Mouse (Mus musculus): ENCODE results near the gene Metap1d. TPM values are rescaled to one million over a fixed set of nuclear protein-coding genes. Genes with fewer than 3 reads are reported as not detected.

Gene Metap1d
- polyA plus RNA-seq, 1 experiment from 2014 or later = 27.4 TPM

DNA sequence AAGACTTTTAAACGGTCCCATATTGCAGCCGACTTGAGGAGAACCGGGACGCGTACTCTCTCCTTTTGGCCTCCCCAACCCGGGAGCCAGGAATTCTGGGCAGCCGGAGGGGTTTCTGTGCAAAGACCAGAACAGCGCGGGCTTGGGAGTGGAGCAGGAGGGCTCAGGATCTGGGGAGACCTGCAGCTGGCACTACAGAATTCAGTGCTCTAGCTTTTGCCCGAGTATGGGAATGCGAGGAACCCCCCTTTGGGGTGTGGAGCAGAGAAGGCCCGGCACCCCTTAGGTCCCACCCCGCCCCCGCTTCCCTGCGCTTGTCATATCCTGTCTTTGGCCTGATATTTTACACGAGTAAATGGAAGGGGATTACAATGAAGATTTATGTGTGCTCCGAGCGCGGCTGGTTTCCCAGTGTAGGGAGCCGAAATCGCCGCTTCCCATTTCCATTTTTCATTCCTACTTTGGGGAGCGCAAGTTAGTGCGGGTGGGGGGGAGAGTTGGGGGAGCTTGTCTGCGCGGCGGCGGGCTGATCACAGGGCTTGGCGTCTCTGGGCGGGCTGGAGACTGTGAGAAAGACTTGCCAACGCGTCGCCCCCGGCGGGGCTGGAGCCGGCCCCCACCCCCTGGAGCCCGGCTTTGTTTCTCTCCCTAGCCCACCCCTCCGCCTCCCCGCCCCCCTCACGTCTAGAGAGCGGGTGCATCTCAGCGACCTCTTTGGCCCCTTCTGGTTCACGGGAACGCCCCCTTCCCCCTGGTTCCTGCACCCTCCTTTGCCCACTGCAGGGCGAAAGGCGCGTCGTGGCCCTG lies 87.7 kb downstream of the Metap1d start:
- Histone ChIP-seq H3K4me2 (peak overlapping the region; percentile 54), H3K9me3 (no peaks in the 10 kb centered on the region), H3K27ac (replicated peaks) (no peak overlapping the region), H3K4me3 (peak overlapping the region; percentile 34), H3K4me1 (peaks cover 44% of the 10 kb centered on the region), H3K27me3 (replicated peaks) (peaks cover 99% of the 10 kb centered on the region), H3K9ac (0 out of 2 replicates have a peak overlapping the region, but pooled peaks have one; percentile 14), H3K36me3 (no peaks in the 10 kb centered on the region)
- ATAC-seq (ENCODE audit: extremely low read depth, insufficient number of reproducible peaks, low FRiP score, low TSS enrichment) = no peak
- WGBS = 1% methylated on average over 41 of the region's 48 CpGs

DNA sequence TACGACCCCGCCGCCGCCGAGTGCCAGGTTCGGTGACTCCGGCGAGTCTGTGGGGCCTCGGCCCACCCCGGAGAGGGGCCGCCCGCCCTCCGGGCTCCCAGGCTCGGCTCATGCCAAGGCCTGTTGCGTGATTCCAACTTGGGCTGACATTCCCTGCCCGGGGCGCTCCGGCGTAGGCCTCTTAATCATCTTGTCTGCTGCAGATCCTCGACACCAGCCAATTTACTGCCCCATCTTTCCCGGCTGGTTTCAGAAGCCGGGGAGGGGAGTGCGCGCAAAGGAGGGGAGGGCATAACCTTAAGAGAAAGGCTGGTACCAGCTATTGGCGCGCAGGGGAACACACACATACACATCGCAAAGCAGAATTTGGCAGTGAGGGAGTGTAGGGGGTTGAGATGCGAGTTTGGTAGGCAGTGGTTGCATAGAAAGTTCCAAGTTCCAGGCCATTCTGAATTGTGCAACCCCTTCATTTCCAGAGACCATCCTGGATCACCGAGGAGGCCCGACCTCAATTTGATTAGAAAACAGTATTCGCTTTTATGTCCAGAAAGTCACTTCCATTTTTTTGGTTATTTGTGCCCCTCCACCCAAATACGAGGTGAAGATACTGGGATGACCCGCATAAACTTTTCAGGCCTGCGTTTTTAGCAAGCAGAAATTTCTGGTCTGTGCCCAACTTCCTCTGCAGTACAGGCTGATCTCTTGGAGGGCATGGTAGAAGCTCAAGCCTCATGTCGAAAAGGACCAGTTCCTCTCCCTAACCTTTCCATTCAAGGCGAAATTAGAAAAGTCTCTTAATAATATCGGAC lies 88.5 kb downstream of the Metap1d start:
- peak overlapping the region; percentile 34 for H3K4me3 ChIP-seq
- H3K9ac ChIP-seq = no peak overlapping the region
- peak overlapping the region; percentile 54 for H3K4me2 ChIP-seq
- H3K27me3 ChIP-seq (replicated peaks) = peaks cover 99% of the 10 kb centered on the region
- no peaks in the 10 kb centered on the region for H3K9me3 ChIP-seq
- WGBS = 5% methylated on average over 37 of the region's 37 CpGs
- H3K36me3 ChIP-seq = no peaks in the 10 kb centered on the region
- no peak overlapping the region for H3K27ac ChIP-seq (replicated peaks)
- peaks cover 52% of the 10 kb centered on the region for H3K4me1 ChIP-seq
- ATAC-seq (ENCODE audit: extremely low read depth, insufficient number of reproducible peaks, low FRiP score, low TSS enrichment) = no peak

DNA sequence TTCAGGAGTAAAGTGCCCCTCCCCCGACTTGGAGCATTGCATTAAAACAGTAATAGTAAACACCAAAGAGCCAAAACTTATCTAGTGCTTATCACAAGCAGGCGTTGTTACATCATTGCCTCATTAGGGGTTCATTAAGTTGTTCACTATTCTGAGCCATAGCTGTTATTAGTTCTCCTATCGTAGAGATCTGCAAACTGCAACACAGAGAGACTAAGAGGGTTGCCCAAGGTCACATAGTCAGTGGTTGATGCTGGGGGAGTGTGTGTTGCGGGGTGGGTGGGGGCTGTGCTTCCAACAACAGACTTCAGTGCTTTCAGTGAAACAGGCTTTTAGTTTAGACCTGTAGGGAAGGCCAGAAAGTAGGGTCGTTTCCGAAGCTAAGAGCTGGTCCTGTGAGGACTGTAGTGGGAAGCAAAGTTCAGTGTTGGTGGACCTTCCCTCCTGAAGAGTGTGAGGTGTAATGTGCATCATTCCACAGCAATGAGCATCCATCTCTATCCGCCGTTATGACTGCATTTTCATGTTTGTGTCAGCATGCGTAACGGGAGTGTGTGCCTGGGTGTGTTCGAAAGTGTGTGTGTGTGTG lies 89.2 kb downstream of the Metap1d start:
- Histone ChIP-seq H3K27ac (replicated peaks) (no peak overlapping the region), H3K27me3 (replicated peaks) (peaks cover 99% of the 10 kb centered on the region), H3K4me1 (peaks cover 56% of the 10 kb centered on the region), H3K9ac (no peak overlapping the region), H3K9me3 (no peaks in the 10 kb centered on the region), H3K4me3 (peak overlapping the region; percentile 37; the same call in 1 of the 2 replicates), H3K36me3 (no peaks in the 10 kb centered on the region), H3K4me2 (no peak overlapping the region)
- no peak for ATAC-seq (ENCODE audit: extremely low read depth, insufficient number of reproducible peaks, low FRiP score, low TSS enrichment)
- 3% methylated on average over 11 of the region's 11 CpGs for WGBS

GRCm38 (mm10) chr2:71542816-71543301 lies 89.8 kb downstream of the Metap1d start:
- ATAC-seq (ENCODE audit: extremely low read depth, insufficient number of reproducible peaks, low FRiP score, low TSS enrichment) = peak; percentile 29; the same call in 1 of the 2 replicates
- H3K27me3 ChIP-seq (replicated peaks) = peaks cover 95% of the 10 kb centered on the region
- H3K9ac ChIP-seq = no peak overlapping the region
- no peak overlapping the region for H3K27ac ChIP-seq (replicated peaks)
- WGBS = under 1% methylated on average over 30 of the region's 30 CpGs
- no peaks in the 10 kb centered on the region for H3K9me3 ChIP-seq
- H3K4me1 ChIP-seq = peaks cover 56% of the 10 kb centered on the region
- H3K4me2 ChIP-seq = peak overlapping the region; percentile 59
- no peaks in the 10 kb centered on the region for H3K36me3 ChIP-seq
- H3K4me3 ChIP-seq = peak overlapping the region; percentile 37

DNA sequence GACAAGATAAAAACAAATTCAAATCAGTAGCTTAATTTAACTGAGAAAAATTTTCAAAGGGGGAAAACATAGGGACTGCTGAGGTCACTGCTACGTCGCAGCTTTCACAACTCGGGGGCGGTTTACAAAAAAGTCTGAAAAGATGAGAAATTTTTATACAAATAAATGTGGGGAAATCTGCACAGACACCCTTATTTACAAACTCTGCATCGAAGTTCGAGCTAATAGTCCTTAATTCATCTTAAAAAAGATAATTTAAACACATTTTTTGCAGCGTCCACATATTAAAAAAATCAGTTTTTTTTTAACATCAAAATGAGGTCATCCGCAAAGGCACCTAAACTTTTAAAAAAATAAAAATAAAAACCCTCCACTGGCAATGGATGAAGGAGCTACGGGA lies 90.5 kb downstream of the Metap1d start:
- 7% methylated on average over 9 of the region's 9 CpGs for WGBS
- Histone ChIP-seq H3K4me3 (peak overlapping the region; percentile 62), H3K9me3 (no peaks in the 10 kb centered on the region), H3K27ac (replicated peaks) (no peak overlapping the region), H3K4me1 (peaks cover 55% of the 10 kb centered on the region), H3K36me3 (no peaks in the 10 kb centered on the region), H3K27me3 (replicated peaks) (peaks cover 95% of the 10 kb centered on the region), H3K4me2 (no peak overlapping the region), H3K9ac (no peak overlapping the region)
- no peak for ATAC-seq (ENCODE audit: extremely low read depth, insufficient number of reproducible peaks, low FRiP score, low TSS enrichment)

DNA sequence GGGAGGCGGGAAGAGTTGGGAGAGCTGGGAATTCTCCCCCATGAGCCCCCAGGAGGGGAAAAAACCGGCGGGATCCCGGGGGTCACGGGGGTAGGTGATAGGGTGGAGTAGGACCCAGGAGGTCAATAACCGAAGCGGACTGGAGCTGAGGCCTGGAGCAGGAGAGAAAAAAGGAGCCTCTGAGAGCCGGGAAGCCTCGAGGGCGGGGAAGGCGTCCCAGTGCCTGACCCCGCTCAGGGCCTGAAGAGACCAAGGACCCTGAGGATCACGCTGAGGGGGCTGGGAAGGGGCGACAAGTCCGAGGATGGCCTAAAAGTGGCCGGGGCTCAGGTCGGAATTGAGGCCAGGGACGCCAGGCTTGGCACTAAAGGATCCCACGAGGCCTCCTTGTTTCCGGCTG lies 90.9 kb downstream of the Metap1d start:
- H3K4me2 ChIP-seq = peak overlapping the region; percentile 98
- H3K4me3 ChIP-seq = peak overlapping the region; percentile 62
- H3K4me1 ChIP-seq = peaks cover 51% of the 10 kb centered on the region
- H3K9ac ChIP-seq = no peak overlapping the region
- ATAC-seq (ENCODE audit: extremely low read depth, insufficient number of reproducible peaks, low FRiP score, low TSS enrichment) = no peak
- H3K36me3 ChIP-seq = no peaks in the 10 kb centered on the region
- H3K9me3 ChIP-seq = no peaks in the 10 kb centered on the region
- WGBS = 3% methylated on average over 20 of the region's 20 CpGs
- H3K27me3 ChIP-seq (replicated peaks) = peaks cover 95% of the 10 kb centered on the region
- no peak overlapping the region for H3K27ac ChIP-seq (replicated peaks)

DNA sequence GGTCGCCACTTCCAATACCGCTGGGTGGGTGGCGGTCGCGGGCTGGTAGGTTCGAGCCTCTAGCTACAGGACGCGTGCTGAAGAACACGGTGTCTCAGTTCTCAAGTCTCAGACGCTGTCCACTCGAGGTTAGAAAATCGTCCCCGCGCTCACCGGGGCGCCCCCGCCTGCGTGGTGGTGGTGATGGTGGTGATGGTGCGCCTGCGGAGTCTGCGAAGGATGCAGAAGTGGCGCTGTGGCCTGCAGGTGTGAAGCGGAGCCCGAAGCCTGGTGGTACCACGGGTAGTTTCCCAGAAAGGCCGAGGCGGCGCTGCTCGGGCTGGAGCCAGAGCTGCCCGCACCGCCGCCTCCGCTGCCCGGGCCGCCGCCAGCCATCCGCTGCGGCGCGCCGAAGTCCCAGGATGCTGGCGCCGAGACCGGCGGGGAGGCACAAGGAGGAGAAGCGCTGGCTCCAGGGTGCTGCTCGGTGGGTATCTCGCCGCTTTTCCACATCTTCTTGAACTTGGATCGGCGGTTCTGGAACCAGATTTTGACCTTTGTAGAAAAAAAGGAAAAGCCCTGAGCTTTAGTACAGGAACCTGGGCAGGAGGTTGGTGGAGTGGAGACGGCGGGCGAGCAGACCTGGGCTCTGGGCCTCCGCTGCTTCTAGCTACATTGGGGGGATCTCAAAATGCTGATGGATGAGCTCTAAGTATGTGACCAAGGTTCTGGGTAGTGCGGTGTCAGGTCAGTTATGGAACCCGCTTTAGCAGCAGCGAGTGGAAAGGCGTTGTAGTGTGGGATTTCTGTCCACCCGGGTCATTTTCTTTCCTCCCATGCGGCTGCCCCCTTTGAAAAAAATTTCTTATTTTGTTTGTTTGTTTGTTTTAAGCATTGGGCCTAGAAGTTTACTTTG lies 91.6 kb downstream of the Metap1d start:
- Histone ChIP-seq H3K4me3 (peak overlapping the region; percentile 62), H3K27me3 (replicated peaks) (peaks cover 95% of the 10 kb centered on the region), H3K4me2 (peak overlapping the region; percentile 98), H3K9ac (no peak overlapping the region), H3K36me3 (no peaks in the 10 kb centered on the region), H3K4me1 (peaks cover 48% of the 10 kb centered on the region), H3K27ac (replicated peaks) (no peak overlapping the region), H3K9me3 (no peaks in the 10 kb centered on the region)
- WGBS = 1% methylated on average over 61 of the region's 61 CpGs
- ATAC-seq (ENCODE audit: extremely low read depth, insufficient number of reproducible peaks, low FRiP score, low TSS enrichment) = no peak

DNA sequence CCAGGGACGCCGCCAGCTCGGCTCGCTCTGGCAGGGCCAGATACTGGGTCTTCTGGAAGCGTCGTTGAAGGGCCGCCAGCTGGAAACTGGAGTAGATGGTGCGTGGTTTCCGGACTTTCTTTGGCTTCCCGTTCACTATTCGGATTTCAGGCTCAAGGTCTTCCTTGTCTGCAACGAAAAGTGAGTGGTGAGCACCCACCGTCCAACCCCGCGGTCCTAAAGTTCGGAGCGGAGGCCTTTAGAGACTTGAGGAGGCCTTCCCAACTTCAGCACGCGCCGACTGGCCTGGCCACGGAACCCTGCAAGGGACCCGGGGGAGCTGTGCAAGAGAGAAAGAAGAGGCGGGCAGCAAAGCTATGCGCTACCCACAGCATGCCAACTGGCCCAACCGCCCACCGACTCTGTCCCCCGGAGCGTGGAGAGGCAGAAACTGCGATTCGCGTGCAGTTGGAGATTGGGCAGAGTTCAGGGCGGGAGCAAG lies 92.4 kb downstream of the Metap1d start:
- H3K9ac ChIP-seq = no peak overlapping the region
- no peak overlapping the region for H3K27ac ChIP-seq (replicated peaks)
- WGBS = 2% methylated on average over 32 of the region's 32 CpGs
- no peaks in the 10 kb centered on the region for H3K9me3 ChIP-seq
- no peak for ATAC-seq (ENCODE audit: extremely low read depth, insufficient number of reproducible peaks, low FRiP score, low TSS enrichment)
- peaks cover 95% of the 10 kb centered on the region for H3K27me3 ChIP-seq (replicated peaks)
- H3K4me2 ChIP-seq = peak overlapping the region; percentile 98
- H3K4me1 ChIP-seq = peaks cover 48% of the 10 kb centered on the region
- H3K4me3 ChIP-seq = peak overlapping the region; percentile 62
- no peaks in the 10 kb centered on the region for H3K36me3 ChIP-seq

DNA sequence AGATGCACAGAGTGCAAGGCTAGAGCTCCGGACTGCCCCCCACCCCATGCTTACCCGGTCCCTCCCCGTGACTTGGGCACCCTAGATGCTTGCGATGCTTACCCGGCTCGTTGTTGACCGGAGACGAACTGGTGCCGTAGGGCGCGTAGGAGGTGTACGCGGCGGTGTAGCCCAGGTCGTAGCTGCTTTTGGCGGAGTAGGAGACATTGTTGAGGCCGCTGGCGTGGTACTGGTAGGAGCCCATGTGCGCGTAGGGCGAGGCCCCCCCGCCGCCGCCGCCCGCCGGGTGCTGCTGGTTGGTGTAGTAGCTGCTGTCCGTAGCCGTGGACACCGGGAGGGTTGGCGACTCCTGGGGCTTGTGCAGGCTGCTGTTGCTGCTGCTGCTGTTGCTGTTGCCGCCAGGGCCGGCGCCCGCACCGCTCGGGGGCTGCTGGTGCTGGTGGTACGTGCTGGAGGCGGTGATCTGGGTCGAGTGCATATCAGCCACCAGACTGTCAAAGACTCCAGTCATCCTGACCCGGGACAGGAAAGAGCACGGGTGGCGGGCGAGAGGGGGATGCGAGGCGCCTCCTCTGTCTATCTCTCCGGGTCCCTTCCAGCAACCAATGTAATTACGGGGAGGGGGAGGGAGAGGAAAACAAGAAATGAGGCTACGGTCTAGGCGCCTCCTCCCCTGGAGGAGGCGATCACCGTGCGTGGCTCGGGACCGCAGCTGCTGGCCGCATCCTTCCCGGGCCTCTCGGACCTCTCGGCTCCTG lies 93.0 kb downstream of the Metap1d start:
- no peaks in the 10 kb centered on the region for H3K9me3 ChIP-seq
- peak overlapping the region; percentile 54 for H3K9ac ChIP-seq
- peak overlapping the region; percentile 98 for H3K4me2 ChIP-seq
- H3K36me3 ChIP-seq = no peaks in the 10 kb centered on the region
- WGBS = under 1% methylated on average over 56 of the region's 59 CpGs
- peaks cover 94% of the 10 kb centered on the region for H3K27me3 ChIP-seq (replicated peaks)
- peaks cover 42% of the 10 kb centered on the region for H3K4me1 ChIP-seq
- H3K27ac ChIP-seq (replicated peaks) = no peak overlapping the region
- peak; percentile 43 for ATAC-seq (ENCODE audit: extremely low read depth, insufficient number of reproducible peaks, low FRiP score, low TSS enrichment)
- peak overlapping the region; percentile 62 for H3K4me3 ChIP-seq

- WGBS = under 1% methylated on average over 36 of the region's 37 CpGs
- Histone ChIP-seq H3K4me2 (peak within 1 kb of the TSS; percentile 98), H3K9ac (peak within 1 kb of the TSS; percentile 54), H3K27ac (replicated peaks) (no peak within 1 kb of the TSS), H3K4me3 (peak within 1 kb of the TSS; percentile 62), H3K4me1 (peaks cover 39% of the 10 kb centered on the region), H3K27me3 (replicated peaks) (peaks cover 94% of the 10 kb centered on the region), H3K9me3 (no peaks in the 10 kb centered on the region), H3K36me3 (no peaks in the 10 kb centered on the region)
- ATAC-seq (ENCODE audit: extremely low read depth, insufficient number of reproducible peaks, low FRiP score, low TSS enrichment) = 0 out of 2 replicates have a peak, but pooled peaks have one; percentile 9
Measured at GRCm38 (mm10) chr2:71546640-71547071, 93.6 kb downstream of the Metap1d start, which contains the start of gene Dlx2. Dlx2 (minus strand) TSS chr2:71546754.

Data from heart, embryonic 13.5 days (tissue).